Mouse (Mus musculus) liver, postnatal 0 days (tissue): ENCODE results near the gene Capn5. TPM values are rescaled to one million over a fixed set of nuclear protein-coding genes. Genes with fewer than 3 reads are reported as not detected.
"Not testable (repeated sequence)": the region's sequence is repeated elsewhere in the genome, so short reads cannot be mapped to it uniquely, and the experiment has no call there.

Source experiments
- ATAC-seq: fragments of 200-750 bp; cut with Nextera tagmentation; 2 replicates; pipeline ENCODE4 v1.8.0; 2017; ENCODE audit warnings: mild to moderate bottlenecking, moderate library complexity
- DNase-seq: peaks from one replicate; pipeline ENCODE4 v3.0.0-alpha.2; 2016
- H3K27ac ChIP-seq: fragments of 300-500 bp; sonication (generic); 2 replicates; pipeline ENCODE4 v1.5.1; 2014; ENCODE audit warnings: antibody characterized with exemption, moderate library complexity, mild to moderate bottlenecking, low read depth
- H3K27me3 ChIP-seq: fragments of 300-500 bp; sonication (generic); 2 replicates; pipeline ENCODE4 v1.6.1; 2014; ENCODE audit warnings: low read length, control low read depth, mixed read lengths; ENCODE audit not compliant: insufficient read depth
- H3K36me3 ChIP-seq: fragments of 300-500 bp; sonication (generic); replicated peaks from 2 replicates; pipeline ENCODE4 v1.6.1; 2014; ENCODE audit warnings: mild to moderate bottlenecking, control low read depth, low read length, moderate library complexity, mixed read lengths; ENCODE audit not compliant: insufficient read depth
- H3K4me1 ChIP-seq: fragments of 300-500 bp; sonication (generic); 2 replicates; pipeline ENCODE4 v1.6.1; 2014; ENCODE audit warnings: antibody characterized with exemption, mild to moderate bottlenecking, control low read depth; ENCODE audit not compliant: insufficient read depth
- H3K4me2 ChIP-seq: fragments of 300-500 bp; sonication (generic); 2 replicates; pipeline ENCODE4 v1.6.1; 2014; ENCODE audit warnings: low read depth, mild to moderate bottlenecking, low read length, moderate library complexity, mixed read lengths
- H3K4me3 ChIP-seq: fragments of 300-500 bp; sonication (generic); 2 replicates; pipeline ENCODE4 v1.5.1; 2014; ENCODE audit warnings: low read depth, low read length
- H3K9ac ChIP-seq: fragments of 300-500 bp; sonication (generic); replicated peaks from 2 replicates; pipeline ENCODE4 v1.6.1; 2014; ENCODE audit warnings: mild to moderate bottlenecking, moderate library complexity
- H3K9me3 ChIP-seq: fragments of 300-500 bp; sonication (generic); 2 replicates; pipeline ENCODE4 v1.6.1; 2016; ENCODE audit warnings: mild to moderate bottlenecking, control low read depth, low read length, mixed read lengths
- CTCF ChIP-seq: sonication (generic); IDR thresholded peaks from 2 replicates; pipeline ENCODE4 v1.5.1; 2016; ENCODE audit warnings: antibody characterized with exemption, low read depth
- EP300 ChIP-seq: IDR thresholded peaks from 2 replicates; pipeline ENCODE4 v1.6.1; 2016; ENCODE audit warnings: antibody characterized with exemption, low read depth, mild to moderate bottlenecking
- WGBS: fragments of 180-500 bp; shearing (Covaris S2); extraction: QIAGEN DNeasy Blood & Tissue Kit; methylation state at CpG from one replicate; pipeline ENCODE4 v1.1.7; 2014; ENCODE audit not compliant: insufficient replicate concordance; 5-methylcytosine and 5-hydroxymethylcytosine counted together
- polyA plus RNA-seq: library from polyadenylated mRNA; unstranded; fragments of >200 nt; fragmentation: Nextera tagmentation; extraction: Ambion mirVana; gene quantifications from 2 replicates; pipeline ENCODE4 v1.2.1, GENCODE M21; 2015

The Capn5 gene
- polyA plus RNA-seq, 1 experiment from 2014 or later: 4.4 TPM

DNA sequence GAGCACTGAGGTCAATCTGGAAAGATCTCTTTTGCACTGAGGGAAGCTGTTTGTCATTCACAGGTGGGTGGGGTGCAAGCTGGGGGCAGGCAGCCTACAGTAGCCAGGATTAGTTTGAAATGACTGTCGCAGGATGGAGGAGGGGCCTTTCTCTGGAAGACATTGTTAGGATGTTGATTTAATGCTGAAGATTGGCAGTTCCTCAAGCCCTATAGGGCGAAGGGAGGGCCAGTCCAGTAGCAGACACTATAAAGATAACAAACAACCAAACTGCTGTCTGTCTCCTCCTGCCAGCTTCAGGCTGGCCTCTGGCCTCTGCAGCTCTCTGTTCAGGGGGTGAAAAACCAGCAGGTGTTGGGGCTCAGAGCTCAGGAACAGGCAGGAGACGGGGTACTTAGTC is 11.7 kb upstream of the Capn5 start:
- WGBS: 28% methylated on average over 3 of the region's 3 CpGs

DNA sequence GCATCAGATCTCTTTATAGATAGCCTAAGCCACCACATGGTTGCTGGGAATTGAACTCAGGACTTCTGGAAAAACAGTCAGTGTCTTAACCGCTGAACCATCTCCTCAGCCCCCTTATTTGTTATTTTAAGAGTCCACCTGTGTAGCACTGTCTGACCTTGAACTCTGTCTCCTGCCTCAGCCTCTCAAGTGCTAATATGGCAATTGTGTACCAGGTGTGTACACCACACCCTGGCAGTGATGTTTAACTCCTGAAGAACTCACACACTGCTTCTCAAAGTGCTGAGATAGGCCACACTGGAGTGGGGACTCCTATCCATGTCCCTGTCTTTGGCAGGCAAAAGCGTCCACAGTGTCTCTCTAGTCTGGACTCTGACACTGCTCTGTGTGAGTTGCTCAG is 10.6 kb upstream of the Capn5 start:
- Histone ChIP-seq H3K36me3 (no peaks in the 10 kb centered on the region), H3K27me3 (peaks cover 17% of the 10 kb centered on the region), H3K9me3 (no peaks in the 10 kb centered on the region), H3K4me3 (no peak overlapping the region), H3K4me1 (peaks cover 6% of the 10 kb centered on the region), H3K27ac (no peak overlapping the region), H3K4me2 (no peak overlapping the region), H3K9ac (no peak overlapping the region)
- TF ChIP-seq EP300: no peak
- no peak for TF ChIP-seq CTCF
- no peak for DNase-seq
- no peak for ATAC-seq
- 87% methylated on average over 2 of the region's 2 CpGs for WGBS

More for the DNA sequence above, 11.7 kb upstream of the Capn5 start:
- TF ChIP-seq EP300 (no peak), CTCF (no peak)
- H3K4me2 ChIP-seq: no peak overlapping the region
- no peaks in the 10 kb centered on the region for H3K36me3 ChIP-seq
- H3K27ac ChIP-seq: no peak overlapping the region
- H3K9me3 ChIP-seq: no peaks in the 10 kb centered on the region
- H3K9ac ChIP-seq: no peak overlapping the region
- DNase-seq (no peak), ATAC-seq (no peak)
- peaks cover 13% of the 10 kb centered on the region for H3K4me1 ChIP-seq
- no peak overlapping the region for H3K4me3 ChIP-seq
- peaks cover 28% of the 10 kb centered on the region for H3K27me3 ChIP-seq

DNA sequence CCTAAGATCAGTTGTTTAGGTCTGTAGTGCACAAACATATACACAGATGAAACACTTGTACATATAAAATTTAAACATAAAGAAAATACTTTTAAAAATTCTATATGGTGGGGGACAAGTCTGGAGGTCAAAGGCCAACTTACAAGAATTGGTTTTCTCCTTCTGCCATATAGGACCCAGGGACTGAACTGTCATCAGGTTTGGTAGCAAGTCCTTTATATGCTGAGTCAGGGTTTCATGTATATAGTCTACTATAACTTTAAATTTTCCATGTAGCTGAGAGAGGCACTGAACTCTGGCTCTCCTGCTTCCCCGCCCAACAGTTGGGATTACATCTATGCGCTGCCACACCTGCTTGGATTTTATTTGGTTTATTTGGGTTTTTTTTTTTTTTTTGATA is 10.2 kb upstream of the Capn5 start:
- no peak for DNase-seq
- H3K4me1 ChIP-seq: peaks cover 1% of the 10 kb centered on the region
- no peak overlapping the region for H3K9ac ChIP-seq
- H3K4me3 ChIP-seq: no peak overlapping the region
- H3K27ac ChIP-seq: no peak overlapping the region
- peaks cover 13% of the 10 kb centered on the region for H3K27me3 ChIP-seq
- no peaks in the 10 kb centered on the region for H3K36me3 ChIP-seq
- TF ChIP-seq CTCF: no peak
- no peak for TF ChIP-seq EP300
- no peak for ATAC-seq
- no peaks in the 10 kb centered on the region for H3K9me3 ChIP-seq
- WGBS: 83% methylated on average over 2 of the region's 2 CpGs
- no peak overlapping the region for H3K4me2 ChIP-seq

DNA sequence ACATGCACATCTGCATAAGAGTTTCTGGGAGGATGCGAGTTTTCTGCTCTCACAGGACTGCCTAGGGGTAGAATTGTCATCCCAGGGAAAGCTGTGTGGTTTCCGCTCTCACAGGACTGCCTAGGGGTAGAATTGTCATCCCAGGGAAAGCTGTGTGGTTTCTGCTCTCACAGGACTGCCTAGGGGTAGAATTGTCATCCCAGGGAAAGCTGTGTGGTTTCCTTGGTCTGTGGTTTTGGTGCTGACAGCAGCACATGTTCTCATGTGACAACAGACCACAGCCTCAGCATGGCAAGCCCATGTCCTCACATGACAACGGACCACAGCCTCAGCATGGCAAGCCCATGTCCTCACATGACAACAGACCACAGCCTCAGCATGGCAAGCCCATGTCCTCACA is 9.3 kb upstream of the Capn5 start:
- H3K27me3 ChIP-seq, H3K9ac ChIP-seq, H3K36me3 ChIP-seq, ATAC-seq, H3K4me3 ChIP-seq, H3K27ac ChIP-seq, DNase-seq, H3K9me3 ChIP-seq, H3K4me2 ChIP-seq, H3K4me1 ChIP-seq: not testable (repeated sequence)
- 59% methylated on average over 3 of the region's 3 CpGs for WGBS

DNA sequence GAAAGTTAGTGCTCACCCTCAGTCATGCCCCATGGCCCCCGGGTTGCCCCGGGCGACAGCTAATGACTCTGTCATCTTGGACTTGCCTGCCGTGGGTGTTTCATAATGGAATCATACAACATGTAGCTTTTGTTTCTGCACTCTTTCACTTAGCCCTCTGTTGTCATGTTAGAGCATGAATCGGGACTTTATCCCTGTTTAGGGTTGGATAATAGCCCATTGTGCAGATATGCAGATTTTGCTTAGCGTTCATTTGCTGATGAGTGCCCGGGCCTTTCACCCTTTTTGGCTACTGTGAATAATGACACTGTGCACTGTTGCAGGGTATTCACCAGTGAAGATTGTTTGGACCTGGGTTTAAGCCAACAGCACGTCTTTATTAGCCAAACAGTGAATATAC is 8.6 kb upstream of the Capn5 start:
- ATAC-seq: no peak
- TF ChIP-seq CTCF (no peak), EP300 (no peak)
- no peaks in the 10 kb centered on the region for H3K36me3 ChIP-seq

DNA sequence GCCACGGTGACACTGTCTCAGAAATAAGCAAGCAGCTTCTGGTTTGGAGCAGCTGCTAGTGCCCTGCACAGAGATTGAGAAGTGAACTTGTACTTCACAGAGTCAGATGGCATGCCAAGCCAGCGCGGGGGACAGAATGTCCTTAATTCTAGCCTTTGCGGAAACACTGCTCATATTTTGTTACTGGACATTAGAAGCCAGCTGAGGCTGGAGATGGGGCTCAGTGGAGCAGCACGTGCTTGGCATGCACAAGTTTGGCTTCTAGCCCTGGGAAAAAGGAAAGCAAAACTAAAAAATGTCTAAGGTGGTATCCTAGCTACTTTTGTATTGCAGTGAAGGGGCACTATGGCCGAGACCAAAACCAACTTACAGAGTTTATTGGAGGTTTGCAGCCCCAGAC is 7.3 kb upstream of the Capn5 start:
- TF ChIP-seq EP300 (no peak), CTCF (no peak)
- no peak for ATAC-seq
- DNase-seq: no peak

More for the DNA sequence above, 8.6 kb upstream of the Capn5 start:
- WGBS: 77% methylated on average over 8 of the region's 8 CpGs
- H3K4me3 ChIP-seq: no peak overlapping the region
- no peak overlapping the region for H3K9ac ChIP-seq
- no peak overlapping the region for H3K4me2 ChIP-seq
- 0 out of 2 replicates have a peak, but pooled peaks cover under 1% of the 10 kb centered on the region for H3K27me3 ChIP-seq
- no peak overlapping the region for H3K27ac ChIP-seq
- no peaks in the 10 kb centered on the region for H3K9me3 ChIP-seq
- no peaks in the 10 kb centered on the region for H3K4me1 ChIP-seq
- DNase-seq: no peak

More for the DNA sequence above, 7.3 kb upstream of the Capn5 start:
- Histone ChIP-seq H3K9me3 (no peaks in the 10 kb centered on the region), H3K4me1 (no peaks in the 10 kb centered on the region), H3K4me2 (no peak overlapping the region), H3K9ac (no peak overlapping the region), H3K27ac (no peak overlapping the region), H3K27me3 (no peaks in the 10 kb centered on the region), H3K36me3 (no peaks in the 10 kb centered on the region), H3K4me3 (no peak overlapping the region)
- 79% methylated on average over 6 of the region's 6 CpGs for WGBS
